Mouse (Mus musculus) midbrain, embryonic 13.5 days (tissue): ENCODE measurements at regions not wholly inside any gene's neighbourhood (a gene's known extent, or its start where the extent isn't known, plus 50 kb on each side); places are given as distances from the start of the nearest gene placed in this dataset.

Source experiments
- ATAC-seq: fragments of 200-750 bp; cut with Nextera tagmentation; 2 replicates; pipeline ENCODE4 v1.8.0; 2017; ENCODE audit warnings: mild to moderate bottlenecking, moderate TSS enrichment, moderate library complexity
- H3K27ac ChIP-seq: fragments of 300-500 bp; sonication (generic); 2 replicates; pipeline ENCODE4 v1.5.1; 2015; ENCODE audit warnings: inconsistent platforms, mild to moderate bottlenecking, moderate library complexity
- H3K27me3 ChIP-seq: fragments of 300-500 bp; sonication (generic); 2 replicates; pipeline ENCODE4 v1.6.1; 2015; ENCODE audit warnings: mild to moderate bottlenecking, inconsistent platforms
- H3K36me3 ChIP-seq: fragments of 300-500 bp; sonication (generic); 2 replicates; pipeline ENCODE4 v1.6.1; 2015; ENCODE audit warnings: mild to moderate bottlenecking, inconsistent platforms
- H3K4me1 ChIP-seq: fragments of 300-500 bp; sonication (generic); replicated peaks from 2 replicates; pipeline ENCODE4 v1.6.1; 2015; ENCODE audit warnings: inconsistent platforms
- H3K4me2 ChIP-seq: fragments of 300-500 bp; sonication (generic); replicated peaks from 2 replicates; pipeline ENCODE4 v1.6.1; 2015; ENCODE audit warnings: moderate library complexity, mild to moderate bottlenecking, inconsistent platforms
- H3K4me3 ChIP-seq: fragments of 300-500 bp; sonication (generic); replicated peaks from 2 replicates; pipeline ENCODE4 v1.5.1; 2015; ENCODE audit warnings: mild to moderate bottlenecking, inconsistent platforms
- H3K9ac ChIP-seq: fragments of 300-500 bp; sonication (generic); replicated peaks from 2 replicates; pipeline ENCODE4 v1.6.1; 2015; ENCODE audit warnings: mild to moderate bottlenecking, inconsistent platforms
- H3K9me3 ChIP-seq: fragments of 300-500 bp; sonication (generic); 2 replicates; pipeline ENCODE4 v1.6.1; 2016; ENCODE audit warnings: mild to moderate bottlenecking, inconsistent platforms
- WGBS: fragments of 180-500 bp; shearing (Covaris S2); methylation state at CpG from one replicate; pipeline ENCODE4 v1.1.7; 2015; 5-methylcytosine and 5-hydroxymethylcytosine counted together

DNA sequence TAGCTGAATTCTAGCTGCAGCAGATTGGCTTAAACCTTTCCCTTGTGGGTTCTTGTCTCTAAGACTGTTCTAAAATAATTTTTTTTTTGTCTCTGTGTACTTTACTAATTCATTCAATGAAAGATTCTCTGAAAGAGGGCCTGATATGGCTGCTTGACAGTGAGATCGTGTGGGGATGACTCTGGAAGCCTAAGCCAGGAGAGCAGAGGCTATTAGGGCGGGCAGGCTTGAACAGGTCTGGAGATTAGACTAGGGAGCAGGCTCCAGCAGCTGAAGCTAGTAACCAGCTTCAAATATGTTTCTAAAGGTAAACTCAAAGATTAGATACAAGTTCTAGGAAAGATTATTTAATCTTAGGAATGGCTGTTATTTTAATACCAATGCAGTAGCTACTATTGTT is 491.9 kb downstream of the Plcl1 start:
- H3K4me1 ChIP-seq: no peaks in the 10 kb centered on the region
- no peak overlapping the region for H3K4me2 ChIP-seq
- no peak overlapping the region for H3K9ac ChIP-seq
- H3K4me3 ChIP-seq: no peak overlapping the region
- ATAC-seq: no peak
- H3K27ac ChIP-seq: no peak overlapping the region
- H3K36me3 ChIP-seq: no peaks in the 10 kb centered on the region
- H3K9me3 ChIP-seq: no peaks in the 10 kb centered on the region
- 52% methylated on average over 2 of the region's 2 CpGs for WGBS
- H3K27me3 ChIP-seq: peaks cover 57% of the 10 kb centered on the region

DNA sequence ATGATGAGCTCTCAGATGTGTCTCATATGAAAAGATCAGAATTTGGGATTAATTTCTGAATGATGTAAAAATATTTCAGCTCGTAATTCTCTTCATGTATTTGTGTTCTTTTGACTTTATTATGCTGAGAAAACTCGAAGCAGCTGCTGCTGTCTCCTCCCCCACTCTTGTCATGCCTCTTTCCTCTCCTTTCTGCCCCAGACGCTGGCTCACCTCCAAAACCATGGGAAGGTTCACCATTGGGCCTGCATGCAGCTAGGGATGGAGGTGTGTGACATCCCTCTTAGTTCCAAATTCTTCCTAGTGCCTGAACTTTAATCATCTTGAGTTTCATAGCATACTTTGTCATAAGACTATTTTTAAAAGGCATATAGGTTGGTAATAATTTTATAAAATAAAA is 492.3 kb downstream of the Plcl1 start:
- Histone ChIP-seq H3K36me3 (no peaks in the 10 kb centered on the region), H3K9ac (no peak overlapping the region), H3K9me3 (no peaks in the 10 kb centered on the region), H3K4me2 (no peak overlapping the region), H3K27ac (no peak overlapping the region), H3K4me3 (no peak overlapping the region), H3K4me1 (no peaks in the 10 kb centered on the region), H3K27me3 (peaks cover 52% of the 10 kb centered on the region)
- WGBS: 37% methylated on average over 3 of the region's 3 CpGs
- no peak for ATAC-seq

DNA sequence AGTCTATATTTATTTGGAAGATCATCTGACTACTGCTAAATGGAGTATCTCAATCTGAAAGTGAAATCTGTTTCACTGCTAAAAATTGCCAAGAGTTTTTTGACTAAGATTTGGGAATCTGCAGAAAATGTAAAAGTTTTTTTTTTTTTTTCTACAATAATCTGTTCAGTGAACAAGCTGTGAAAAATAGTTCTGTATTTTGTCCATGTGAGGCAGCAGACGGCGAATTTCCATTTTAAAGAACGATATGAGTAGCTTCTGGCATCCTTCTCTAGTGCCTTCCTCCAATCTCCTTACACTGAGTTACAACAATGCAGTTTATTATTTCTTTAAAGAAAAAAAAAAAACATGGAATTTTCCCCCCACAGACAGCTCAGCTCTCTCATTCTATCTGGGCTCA is 494.3 kb downstream of the Plcl1 start:
- Histone ChIP-seq H3K27ac (no peak overlapping the region), H3K9ac (no peak overlapping the region), H3K4me3 (no peak overlapping the region), H3K27me3 (peaks cover 41% of the 10 kb centered on the region), H3K9me3 (no peaks in the 10 kb centered on the region), H3K4me2 (no peak overlapping the region), H3K4me1 (no peaks in the 10 kb centered on the region), H3K36me3 (no peaks in the 10 kb centered on the region)
- no peak for ATAC-seq
- 55% methylated on average over 3 of the region's 3 CpGs for WGBS

DNA sequence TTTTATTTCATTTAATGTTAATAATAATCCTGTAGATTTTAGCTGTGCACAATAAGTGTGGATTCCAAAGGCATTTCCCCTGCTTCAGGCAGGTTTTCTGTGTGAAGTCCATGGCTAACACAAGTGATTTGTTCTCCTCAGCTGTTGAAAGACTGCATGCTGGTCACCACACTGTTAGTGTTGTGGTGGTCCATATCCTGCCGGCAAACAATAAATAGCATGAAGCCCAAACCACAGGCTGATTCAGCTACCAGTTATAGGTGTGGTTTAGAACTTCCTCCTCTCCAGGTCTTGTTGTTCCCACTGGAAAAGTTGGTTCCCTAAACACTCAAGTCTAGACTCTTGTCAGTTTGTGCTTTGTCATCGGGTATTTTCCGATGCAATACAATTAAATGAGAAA is 497.5 kb downstream of the Plcl1 start:
- no peak overlapping the region for H3K4me3 ChIP-seq
- 0 out of 2 replicates have a peak, but pooled peaks cover 6% of the 10 kb centered on the region for H3K9me3 ChIP-seq
- peaks cover 15% of the 10 kb centered on the region for H3K27me3 ChIP-seq
- no peak overlapping the region for H3K9ac ChIP-seq
- no peak overlapping the region for H3K4me2 ChIP-seq
- no peak overlapping the region for H3K27ac ChIP-seq
- ATAC-seq: no peak
- no peaks in the 10 kb centered on the region for H3K36me3 ChIP-seq
- WGBS: 96% methylated on average over 3 of the region's 3 CpGs
- H3K4me1 ChIP-seq: no peaks in the 10 kb centered on the region

DNA sequence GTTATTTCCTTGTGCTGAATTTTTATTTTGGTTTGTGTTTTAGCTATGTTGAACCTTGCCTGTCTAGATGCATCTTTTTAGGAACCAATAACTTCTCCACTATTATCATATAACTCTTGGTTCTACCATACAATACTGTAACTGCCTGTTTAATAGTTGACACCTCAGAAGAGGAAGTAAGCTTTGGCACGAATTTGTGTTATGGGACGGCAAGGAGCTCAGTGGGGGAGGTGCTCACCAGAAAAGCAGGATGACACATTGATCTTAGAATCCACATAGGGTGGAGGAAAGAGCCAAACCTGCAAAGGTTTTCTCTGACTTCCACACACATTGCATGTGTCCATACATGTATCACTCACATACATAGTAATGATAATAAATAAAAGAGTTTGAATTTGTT is 498.9 kb downstream of the Plcl1 start:
- H3K9me3 ChIP-seq: 0 out of 2 replicates have a peak, but pooled peaks cover 6% of the 10 kb centered on the region
- H3K27me3 ChIP-seq: peaks cover 8% of the 10 kb centered on the region
- no peak overlapping the region for H3K4me2 ChIP-seq
- 90% methylated on average over 2 of the region's 2 CpGs for WGBS
- H3K27ac ChIP-seq: no peak overlapping the region
- H3K36me3 ChIP-seq: no peaks in the 10 kb centered on the region
- no peaks in the 10 kb centered on the region for H3K4me1 ChIP-seq
- no peak for ATAC-seq
- H3K4me3 ChIP-seq: no peak overlapping the region
- H3K9ac ChIP-seq: no peak overlapping the region

DNA sequence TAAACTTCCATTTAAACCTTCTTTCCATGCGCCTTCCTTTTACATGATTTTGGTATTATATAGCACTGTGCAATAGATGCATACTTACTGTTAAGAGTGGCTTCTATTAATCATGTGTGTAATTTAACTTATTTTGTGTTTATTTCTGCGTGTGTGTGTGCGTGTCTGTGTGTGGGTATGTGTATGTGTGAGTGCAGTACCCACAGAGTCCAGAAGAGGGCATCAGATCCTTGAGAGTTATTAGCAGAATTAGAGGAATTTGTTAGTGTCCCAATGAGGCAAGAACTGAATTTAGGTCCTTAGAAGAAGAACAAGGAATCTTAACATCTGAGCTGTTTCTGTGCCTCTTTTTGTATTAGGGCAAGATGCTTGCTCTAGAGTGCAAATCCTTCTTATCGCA is 499.5 kb downstream of the Plcl1 start:
- Histone ChIP-seq H3K4me1 (no peaks in the 10 kb centered on the region), H3K4me2 (no peak overlapping the region), H3K27me3 (peaks cover 7% of the 10 kb centered on the region; the same call in 1 of the 2 replicates), H3K4me3 (no peak overlapping the region), H3K27ac (no peak overlapping the region), H3K9ac (no peak overlapping the region), H3K9me3 (0 out of 2 replicates have a peak, but pooled peaks cover 6% of the 10 kb centered on the region), H3K36me3 (no peaks in the 10 kb centered on the region)
- no peak for ATAC-seq
- 98% methylated on average over 4 of the region's 4 CpGs for WGBS

DNA sequence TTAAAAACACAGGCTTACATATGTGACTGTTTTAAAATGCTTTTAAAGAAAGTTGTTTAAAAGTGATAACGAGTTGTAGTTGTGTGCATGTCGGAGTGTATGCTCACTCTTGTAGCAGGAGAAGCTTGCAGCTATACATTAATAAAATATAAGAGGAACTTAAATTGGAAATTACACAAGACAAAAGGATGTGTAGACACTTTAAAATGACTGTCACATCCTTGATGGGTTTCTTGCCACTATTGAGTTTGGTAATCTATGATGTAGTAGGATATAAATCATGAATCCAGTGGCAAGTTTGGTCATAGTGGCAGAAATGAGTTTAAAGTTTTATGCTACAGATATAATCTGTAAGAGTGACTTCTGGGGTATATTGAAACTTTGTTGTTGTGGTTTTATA is 504.3 kb downstream of the Plcl1 start:
- Histone ChIP-seq H3K9me3 (0 out of 2 replicates have a peak, but pooled peaks cover 6% of the 10 kb centered on the region), H3K4me3 (no peak overlapping the region), H3K4me2 (no peak overlapping the region), H3K27me3 (no peaks in the 10 kb centered on the region), H3K36me3 (no peaks in the 10 kb centered on the region), H3K9ac (no peak overlapping the region), H3K4me1 (no peaks in the 10 kb centered on the region), H3K27ac (no peak overlapping the region)
- WGBS: 95% methylated on average over 2 of the region's 2 CpGs
- ATAC-seq: no peak

DNA sequence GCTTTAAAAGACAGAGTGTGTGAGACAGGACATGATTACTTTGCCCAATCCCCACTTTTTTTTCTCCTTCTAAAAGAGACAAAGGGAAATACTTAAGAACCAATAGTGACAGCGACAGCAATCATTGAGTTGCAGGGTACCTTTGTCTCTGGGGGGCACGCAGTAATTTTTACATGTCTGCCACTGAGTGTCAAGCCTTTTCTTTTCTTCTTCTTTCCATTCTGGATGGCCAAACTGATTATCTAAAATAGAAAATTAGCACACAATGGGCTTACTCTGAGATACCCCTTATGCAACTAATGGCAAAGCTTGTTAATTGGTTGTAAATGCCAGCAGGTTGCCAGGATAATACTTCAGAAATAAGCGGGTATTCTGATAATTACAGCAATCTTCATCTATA is 508.6 kb downstream of the Plcl1 start:
- Histone ChIP-seq H3K4me1 (no peaks in the 10 kb centered on the region), H3K27ac (no peak overlapping the region), H3K9ac (no peak overlapping the region), H3K36me3 (no peaks in the 10 kb centered on the region), H3K4me2 (no peak overlapping the region), H3K27me3 (no peaks in the 10 kb centered on the region), H3K4me3 (no peak overlapping the region), H3K9me3 (no peaks in the 10 kb centered on the region)
- WGBS: 72% methylated on average over 3 of the region's 3 CpGs
- ATAC-seq: no peak

DNA sequence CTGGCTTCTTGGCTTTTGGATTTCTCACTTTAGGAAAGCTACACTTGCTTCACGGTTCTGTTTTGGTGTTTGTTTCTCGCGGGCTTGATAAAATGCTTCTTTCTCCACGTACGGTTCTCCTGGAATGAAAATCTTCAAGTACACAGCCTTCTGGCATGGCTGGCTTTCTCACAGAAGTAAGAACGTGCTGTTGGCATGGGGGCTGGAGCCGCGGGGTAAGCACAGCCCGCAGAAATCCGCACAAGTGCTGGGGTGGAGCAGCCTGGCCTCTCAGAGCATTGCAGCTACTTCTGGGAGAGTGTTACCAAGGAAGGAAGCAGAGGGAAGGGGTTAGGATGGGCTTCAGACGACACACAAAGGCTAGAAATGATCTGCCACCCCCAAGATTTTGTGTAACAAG is 510.2 kb downstream of the Plcl1 start:
- no peaks in the 10 kb centered on the region for H3K9me3 ChIP-seq
- H3K4me1 ChIP-seq: no peaks in the 10 kb centered on the region
- no peaks in the 10 kb centered on the region for H3K27me3 ChIP-seq
- no peak overlapping the region for H3K4me3 ChIP-seq
- H3K9ac ChIP-seq: no peak overlapping the region
- no peaks in the 10 kb centered on the region for H3K36me3 ChIP-seq
- no peak overlapping the region for H3K27ac ChIP-seq
- no peak for ATAC-seq
- no peak overlapping the region for H3K4me2 ChIP-seq
- WGBS: 60% methylated on average over 11 of the region's 11 CpGs

DNA sequence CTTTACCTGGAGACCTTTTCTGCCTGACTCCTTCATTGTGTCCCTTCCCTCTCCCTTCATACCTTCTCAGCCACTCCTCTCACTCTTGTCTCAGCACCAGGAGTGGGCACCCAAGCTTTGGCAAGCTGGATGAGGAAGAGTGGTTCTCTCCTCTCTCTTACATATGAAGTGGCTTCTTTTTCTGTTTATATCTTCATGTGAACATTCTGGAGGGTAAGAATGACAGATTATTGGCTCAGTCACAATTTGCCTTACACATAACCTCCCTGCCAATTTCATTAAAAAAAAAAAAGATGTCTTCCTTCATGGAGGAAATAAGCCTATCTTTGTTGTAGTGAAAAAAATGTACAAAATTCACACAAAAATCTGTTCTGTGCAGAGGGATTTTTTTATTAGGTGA is 513.8 kb downstream of the Plcl1 start:
- Histone ChIP-seq H3K36me3 (no peaks in the 10 kb centered on the region), H3K9me3 (no peaks in the 10 kb centered on the region), H3K9ac (no peak overlapping the region), H3K4me1 (no peaks in the 10 kb centered on the region), H3K27ac (no peak overlapping the region), H3K4me3 (no peak overlapping the region), H3K27me3 (no peaks in the 10 kb centered on the region), H3K4me2 (no peak overlapping the region)
- ATAC-seq: no peak

DNA sequence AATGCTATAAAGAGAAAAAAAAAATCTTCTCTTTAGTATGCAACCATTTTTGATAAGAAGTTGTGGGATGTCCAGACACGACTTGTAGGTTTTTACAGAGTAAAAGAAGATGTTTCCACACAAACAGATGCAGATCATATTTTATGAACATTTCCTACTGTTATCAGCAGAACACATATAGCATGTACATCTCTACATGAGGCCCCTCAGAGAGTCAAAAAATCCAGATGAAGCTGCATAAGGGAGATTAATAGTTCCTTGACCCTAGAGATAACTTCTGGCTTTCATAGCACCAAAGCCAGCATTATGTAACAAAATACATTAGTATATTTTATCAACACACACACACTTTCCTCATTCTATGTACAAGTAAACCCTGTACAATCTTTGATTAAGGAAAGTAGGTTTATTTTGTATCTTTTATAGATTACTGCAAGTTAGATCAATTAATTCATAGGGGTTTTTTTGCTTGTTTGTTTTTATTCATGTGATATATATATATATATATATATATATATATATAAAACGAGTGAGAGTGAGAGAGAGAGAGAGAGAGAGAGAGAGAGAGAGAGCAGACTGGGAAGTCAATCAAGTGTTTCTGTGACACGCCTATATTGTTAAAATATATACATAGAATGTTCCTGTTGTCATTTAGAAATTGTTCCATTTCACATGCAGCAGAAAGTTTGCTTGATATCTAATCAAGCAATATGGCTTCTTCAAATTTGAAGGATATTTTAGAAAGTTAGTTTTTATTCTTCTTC is 541.2 kb downstream of the Plcl1 start:
- Histone ChIP-seq H3K36me3 (no peaks in the 10 kb centered on the region), H3K4me3 (no peak overlapping the region), H3K9ac (no peak overlapping the region), H3K9me3 (no peaks in the 10 kb centered on the region), H3K4me1 (no peaks in the 10 kb centered on the region), H3K27ac (no peak overlapping the region), H3K27me3 (no peaks in the 10 kb centered on the region), H3K4me2 (no peak overlapping the region)
- WGBS: 79% methylated on average over 3 of the region's 3 CpGs
- no peak for ATAC-seq

DNA sequence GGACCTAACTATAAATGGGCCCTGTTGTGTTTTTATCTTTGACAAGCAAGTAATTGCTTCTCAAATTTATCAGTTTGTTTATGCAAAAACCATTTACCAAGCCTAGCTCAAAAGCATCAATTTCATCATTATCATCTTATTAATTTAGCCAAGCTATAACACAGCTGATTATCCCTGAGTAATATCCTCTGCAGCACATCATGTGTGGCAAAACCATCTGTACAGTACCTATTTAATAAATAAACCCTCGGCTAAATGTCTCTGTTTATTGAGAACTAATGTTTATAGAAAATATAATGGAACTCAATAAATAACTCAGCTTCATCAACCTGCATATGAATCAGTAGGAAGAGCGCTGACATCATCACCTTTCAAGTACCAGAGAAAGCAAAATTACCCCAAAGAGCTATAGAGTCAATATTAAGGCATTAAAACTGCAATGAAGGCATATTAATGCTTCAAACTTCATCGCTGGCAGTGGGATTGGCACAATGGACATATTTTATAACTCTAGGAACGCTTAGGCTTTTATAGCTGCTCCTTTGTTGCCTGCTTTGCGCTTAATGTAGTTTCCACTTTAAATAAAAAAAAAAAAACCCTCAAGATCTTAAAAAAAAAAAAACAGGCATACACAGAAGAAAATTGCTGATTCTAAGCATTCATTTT is 542.0 kb downstream of the Plcl1 start:
- no peak for ATAC-seq
- Histone ChIP-seq H3K9ac (no peak overlapping the region), H3K9me3 (no peaks in the 10 kb centered on the region), H3K4me1 (no peaks in the 10 kb centered on the region), H3K27me3 (no peaks in the 10 kb centered on the region), H3K36me3 (no peaks in the 10 kb centered on the region), H3K4me3 (no peak overlapping the region), H3K27ac (no peak overlapping the region), H3K4me2 (no peak overlapping the region)
- 86% methylated on average over 5 of the region's 5 CpGs for WGBS

DNA sequence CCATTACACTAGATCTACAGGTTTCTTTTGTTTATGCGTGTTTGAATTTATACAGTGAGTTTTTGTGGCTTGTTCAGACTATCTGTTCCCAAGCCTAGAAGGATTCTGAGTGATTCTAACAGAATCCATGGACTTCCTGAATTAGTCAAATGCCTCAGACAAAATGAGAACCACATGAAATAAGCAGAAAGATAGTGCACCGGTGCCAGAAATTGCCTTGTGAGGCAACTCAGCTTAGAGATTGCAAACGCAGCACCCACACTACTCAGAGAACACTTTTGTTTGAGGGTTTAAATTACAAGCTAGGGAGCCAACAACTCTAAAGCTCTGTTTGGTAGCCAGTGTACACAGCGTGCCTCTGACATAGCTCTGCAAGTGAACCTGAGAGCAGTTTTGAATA is 543.9 kb downstream of the Plcl1 start:
- no peak overlapping the region for H3K27ac ChIP-seq
- no peaks in the 10 kb centered on the region for H3K27me3 ChIP-seq
- no peaks in the 10 kb centered on the region for H3K36me3 ChIP-seq
- no peak overlapping the region for H3K4me3 ChIP-seq
- H3K4me2 ChIP-seq: no peak overlapping the region
- no peaks in the 10 kb centered on the region for H3K4me1 ChIP-seq
- H3K9ac ChIP-seq: no peak overlapping the region
- no peaks in the 10 kb centered on the region for H3K9me3 ChIP-seq
- ATAC-seq: no peak
- WGBS: 96% methylated on average over 4 of the region's 4 CpGs
